Mouse (Mus musculus): ENCODE data around the gene D10Jhu81e. TPM values are rescaled to one million over a fixed set of nuclear protein-coding genes. Genes with fewer than 3 reads are reported as not detected.
"Not testable (repeated sequence)": the region's sequence is repeated elsewhere in the genome, so short reads cannot be mapped to it uniquely, and the experiment has no call there.

D10Jhu81e gene
- polyA plus RNA-seq, 1 experiment = 51.9 TPM

DNA sequence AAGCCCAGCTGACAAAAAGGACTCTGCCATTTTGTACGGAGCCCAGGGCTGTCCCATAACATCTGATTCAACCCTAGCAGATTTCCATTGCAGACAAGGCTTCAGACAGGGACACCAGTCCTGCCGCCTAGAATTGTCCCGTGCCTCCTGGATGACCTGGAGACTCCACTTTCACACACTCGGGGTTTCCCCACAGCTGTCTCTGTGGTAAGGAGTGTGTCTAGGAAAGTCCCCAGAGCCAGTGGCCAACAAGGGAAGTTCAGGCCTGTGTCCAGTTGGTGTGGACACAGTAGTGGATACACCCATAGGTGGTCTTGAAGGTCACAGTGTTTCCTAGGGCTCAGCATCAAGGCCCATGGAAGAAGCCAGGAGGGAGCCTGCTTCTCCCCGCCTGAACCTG lies 33.6 kb downstream of the D10Jhu81e start:
- no peak for DNase-seq (ENCODE audit: low read depth, low spot score)
- WGBS = 74% methylated on average over 5 of the region's 5 CpGs

DNA sequence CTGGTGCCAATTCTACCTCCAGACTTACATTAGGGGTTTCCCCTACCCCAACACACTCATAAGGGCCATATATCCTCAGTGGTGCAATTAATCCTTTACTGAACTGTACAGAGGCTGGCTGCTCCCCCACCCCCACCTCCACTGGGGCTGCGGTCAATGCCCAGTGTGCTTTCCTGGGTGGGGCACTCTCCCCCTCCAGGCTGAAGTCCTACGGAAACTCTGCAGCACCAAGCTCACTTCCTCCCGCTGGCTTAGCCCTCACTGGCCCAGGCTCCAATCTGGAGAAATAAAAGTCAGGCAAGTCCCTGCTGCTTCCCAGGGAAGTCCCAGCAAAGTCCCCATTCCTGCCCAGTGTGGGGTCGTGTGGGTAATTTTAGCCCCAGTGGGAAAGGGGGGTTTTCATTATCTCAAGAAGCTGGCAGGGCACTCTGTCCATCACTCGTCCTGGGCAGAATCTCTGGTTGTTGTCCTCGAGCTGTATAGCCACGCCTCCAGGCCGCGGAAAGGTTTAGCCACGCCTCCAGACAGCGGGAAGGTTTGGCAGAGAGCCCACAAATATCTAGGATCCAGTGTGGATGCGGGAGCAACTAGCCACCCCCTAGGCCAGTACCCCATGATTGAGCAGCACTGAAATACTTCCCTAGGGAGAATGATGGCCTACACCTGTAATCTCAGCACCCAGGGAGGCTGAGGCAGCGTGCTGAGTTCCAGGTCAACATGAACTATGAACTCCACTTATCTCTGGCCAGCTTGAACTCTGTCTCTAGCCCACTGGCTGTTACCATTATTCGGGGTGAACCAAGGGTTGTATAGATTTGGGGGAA lies 34.4 kb downstream of the D10Jhu81e start:
- DNase-seq (ENCODE audit: low read depth, low spot score) = no peak
- WGBS = 10% methylated on average over 14 of the region's 14 CpGs

DNA sequence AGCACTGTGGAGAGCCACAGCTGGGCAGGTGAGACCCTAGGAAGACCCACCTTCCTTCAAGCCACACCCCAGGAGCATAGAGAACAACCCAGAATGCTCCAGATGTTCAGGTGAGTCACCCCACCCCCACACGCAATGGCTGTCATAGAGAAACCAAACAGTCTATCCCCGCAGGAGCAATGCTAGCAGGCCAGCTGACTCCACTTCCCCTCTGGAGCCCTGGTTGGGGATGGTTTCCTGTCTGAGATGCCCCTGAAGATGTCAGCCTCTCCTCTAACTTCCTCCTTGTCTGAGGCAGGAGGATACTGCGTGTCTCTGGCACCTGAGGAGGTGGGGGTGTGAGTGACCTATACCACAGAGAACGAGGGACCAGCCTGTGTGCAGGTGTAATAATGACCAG lies 35.2 kb downstream of the D10Jhu81e start:
- no peak for DNase-seq (ENCODE audit: low read depth, low spot score)
- WGBS = 43% methylated on average over 4 of the region's 4 CpGs

DNA sequence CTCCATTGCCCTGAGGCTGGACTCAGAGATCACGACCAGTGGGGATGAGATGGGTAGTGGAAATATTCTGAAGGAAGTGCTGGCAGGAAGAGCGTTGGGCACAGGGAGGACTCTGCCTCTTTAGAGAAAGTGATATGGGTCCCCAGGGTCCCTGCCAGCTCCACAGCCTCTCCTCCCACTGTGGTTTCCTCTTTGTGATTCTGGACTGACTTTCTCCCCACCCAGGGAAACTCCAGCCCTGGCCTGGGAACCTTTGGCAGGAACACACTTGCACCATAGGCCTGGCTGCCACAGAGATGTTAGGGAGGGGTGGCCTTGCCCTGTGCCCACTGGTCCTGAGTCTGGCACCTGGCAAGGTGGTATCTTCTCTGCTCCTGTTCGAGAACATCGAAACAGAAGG lies 39.6 kb downstream of the D10Jhu81e start:
- 79% methylated on average over 4 of the region's 4 CpGs for WGBS
- DNase-seq (ENCODE audit: low read depth, low spot score) = no peak

DNA sequence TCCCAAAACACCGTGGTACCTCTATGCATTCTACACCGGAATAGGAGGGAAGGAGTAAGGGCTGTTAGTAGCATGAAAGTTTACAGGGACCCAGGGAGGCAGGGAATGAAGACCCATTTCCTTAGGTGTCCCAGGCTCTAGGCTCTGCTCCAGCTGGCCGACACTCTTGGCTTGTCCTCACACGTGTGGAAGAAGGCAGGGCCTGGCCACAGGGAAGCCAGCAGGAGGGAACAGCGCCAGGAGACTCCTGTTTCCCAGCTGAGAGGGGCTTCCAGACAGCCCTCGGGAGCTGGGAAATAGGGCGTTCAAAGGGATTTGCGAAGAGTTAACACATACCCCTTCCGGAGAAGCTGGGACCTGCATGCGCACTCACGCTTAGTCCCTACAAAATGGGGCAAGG lies 40.2 kb downstream of the D10Jhu81e start:
- WGBS = 68% methylated on average over 11 of the region's 11 CpGs

DNA sequence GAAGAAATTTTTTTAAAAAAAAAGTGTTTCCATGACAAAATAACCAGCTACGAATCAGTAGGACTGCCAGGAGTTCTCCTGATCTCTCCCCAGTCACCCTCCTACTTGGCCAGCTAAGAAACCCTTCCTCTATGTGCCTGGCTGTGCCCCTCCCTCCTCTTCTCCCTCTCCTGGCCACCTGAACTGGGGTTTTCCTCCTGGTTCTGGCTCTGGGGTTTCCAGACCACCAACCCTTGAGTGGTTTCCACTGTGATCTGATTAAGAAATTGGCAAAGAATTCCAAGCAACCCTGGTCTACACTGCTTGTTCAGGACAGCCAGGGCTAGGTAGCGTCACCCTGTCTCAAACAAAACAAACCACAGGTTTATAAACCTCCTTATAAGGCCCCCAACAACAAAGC lies 40.9 kb downstream of the D10Jhu81e start:
- DNase-seq (ENCODE audit: low read depth, low spot score) = no peak
- WGBS = 89% methylated on average over 2 of the region's 2 CpGs

More for the DNA sequence above, 40.2 kb downstream of the D10Jhu81e start:
- no peak for DNase-seq (ENCODE audit: low read depth, low spot score)

DNA sequence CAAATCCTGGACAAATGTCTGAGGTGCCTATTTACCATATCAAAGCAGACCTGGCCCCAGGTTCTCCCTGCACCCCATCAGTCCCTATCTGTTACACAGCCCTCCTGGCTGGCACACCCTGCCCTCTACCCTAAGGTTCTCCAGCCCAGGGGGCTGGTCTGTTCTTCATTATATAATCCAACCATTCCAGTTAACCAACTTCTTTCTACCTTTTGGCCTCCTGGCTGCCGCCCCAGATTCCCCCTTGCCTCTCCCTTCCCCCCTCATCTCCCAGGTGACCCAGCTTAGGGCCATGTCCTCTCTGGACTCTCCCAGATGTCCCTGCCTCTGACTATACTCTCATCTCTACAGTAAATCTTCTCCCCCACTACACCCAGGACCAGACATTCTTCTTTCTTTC lies 41.7 kb downstream of the D10Jhu81e start:
- DNase-seq (ENCODE audit: low read depth, low spot score) = no peak
- 80% methylated on average over 1 of the region's 1 CpGs for WGBS

DNA sequence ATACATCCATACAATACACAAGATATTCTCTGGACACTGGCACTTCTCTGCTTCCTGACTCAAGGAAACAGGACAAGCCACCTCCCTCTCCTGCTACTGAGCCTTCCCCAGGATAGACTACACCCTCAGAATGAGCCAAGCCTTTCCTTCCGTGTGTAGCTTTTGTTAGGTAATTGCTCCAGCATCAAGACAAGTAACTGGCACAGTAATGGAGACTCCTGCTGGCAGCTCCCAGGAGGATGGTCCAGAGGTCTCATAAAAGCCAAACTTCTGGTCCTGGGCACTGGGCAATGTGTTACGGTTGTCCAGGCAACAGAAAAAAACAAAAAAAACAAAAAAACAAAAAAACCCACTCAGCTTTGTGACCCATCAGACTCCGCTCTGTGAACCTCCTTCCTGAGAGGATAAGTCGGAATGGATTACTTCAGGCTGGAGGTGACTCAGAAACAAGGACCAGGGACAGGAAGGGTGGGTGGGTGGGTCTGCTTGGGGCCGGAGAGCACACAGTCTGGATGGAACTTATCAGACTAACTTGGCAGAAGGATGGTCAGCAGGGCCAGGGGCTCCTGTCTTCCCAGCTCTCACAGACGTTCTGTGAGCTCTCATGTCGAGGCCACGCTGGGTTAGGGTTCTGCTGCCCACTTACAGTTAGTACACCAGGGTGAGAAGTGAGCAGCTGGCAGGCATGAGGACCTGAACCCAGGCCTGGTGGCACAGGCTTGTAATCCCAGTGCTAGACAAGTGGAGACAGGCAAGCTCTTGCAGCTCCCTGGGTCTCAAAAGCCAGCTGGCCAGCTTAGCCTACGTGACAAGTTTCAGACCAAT lies 42.3 kb downstream of the D10Jhu81e start:
- 74% methylated on average over 9 of the region's 9 CpGs for WGBS
- no peak for DNase-seq (ENCODE audit: low read depth, low spot score)

DNA sequence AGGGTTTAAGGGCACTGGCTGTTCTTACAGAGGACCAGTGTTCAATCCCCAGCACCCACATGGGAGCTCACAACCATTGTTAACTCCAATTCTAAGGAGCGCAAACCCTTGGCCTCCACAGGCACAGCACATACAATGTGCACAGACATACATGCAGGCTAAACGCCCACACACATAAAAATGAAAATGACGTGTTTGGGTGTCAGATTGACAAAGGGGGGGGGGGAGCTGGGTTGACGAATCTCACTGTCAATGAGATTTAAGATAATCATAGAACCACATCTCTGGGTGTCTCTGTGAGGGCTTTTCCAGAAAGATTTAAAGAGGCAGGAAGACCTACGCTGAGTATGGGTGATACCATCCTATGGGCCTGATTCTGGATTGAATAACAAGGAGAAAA lies 43.3 kb downstream of the D10Jhu81e start:
- DNase-seq (ENCODE audit: low read depth, low spot score) = no peak
- 96% methylated on average over 5 of the region's 5 CpGs for WGBS

DNA sequence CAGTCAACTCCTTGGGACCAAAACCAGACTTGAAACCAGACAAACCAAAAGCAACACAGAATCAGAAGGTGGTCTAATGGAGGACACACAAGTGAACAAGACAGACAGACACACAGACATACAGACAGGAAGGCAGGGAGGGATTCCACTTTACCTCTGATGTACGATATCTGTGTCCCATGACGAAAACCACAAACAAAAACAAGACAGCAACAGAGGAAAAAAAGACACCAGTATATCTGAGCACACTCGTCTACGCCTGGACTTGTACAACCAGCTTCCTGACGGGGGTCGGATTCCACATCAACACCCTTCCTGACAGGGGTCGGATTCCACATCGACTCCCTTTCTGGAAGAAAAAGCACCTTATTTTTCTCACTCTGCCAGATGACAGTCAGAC lies 44.5 kb downstream of the D10Jhu81e start:
- WGBS = 83% methylated on average over 8 of the region's 8 CpGs
- not testable (repeated sequence) for DNase-seq (ENCODE audit: low read depth, low spot score)

DNA sequence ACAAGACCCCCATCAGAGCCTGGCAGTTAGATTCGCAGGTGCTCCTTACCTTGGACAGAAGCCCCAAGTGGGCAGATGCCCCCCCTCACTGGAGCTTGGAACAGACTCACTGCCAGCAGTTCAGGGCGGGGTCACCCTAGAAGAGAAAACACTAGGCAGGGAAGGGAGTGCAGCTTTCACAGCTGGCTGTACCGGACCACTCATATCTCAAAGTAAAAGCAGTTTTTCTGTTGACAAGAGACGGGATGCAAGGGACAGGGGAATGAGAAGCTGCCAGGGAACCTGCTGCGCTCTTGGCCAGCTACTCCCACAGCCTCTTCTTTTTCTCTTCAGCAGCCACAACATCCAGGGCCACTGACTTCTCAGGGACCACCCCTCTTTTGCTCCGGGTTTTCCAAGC lies 45.4 kb downstream of the D10Jhu81e start:
- 17% methylated on average over 6 of the region's 6 CpGs for WGBS
- DNase-seq (ENCODE audit: low read depth, low spot score) = not testable (repeated sequence)

DNA sequence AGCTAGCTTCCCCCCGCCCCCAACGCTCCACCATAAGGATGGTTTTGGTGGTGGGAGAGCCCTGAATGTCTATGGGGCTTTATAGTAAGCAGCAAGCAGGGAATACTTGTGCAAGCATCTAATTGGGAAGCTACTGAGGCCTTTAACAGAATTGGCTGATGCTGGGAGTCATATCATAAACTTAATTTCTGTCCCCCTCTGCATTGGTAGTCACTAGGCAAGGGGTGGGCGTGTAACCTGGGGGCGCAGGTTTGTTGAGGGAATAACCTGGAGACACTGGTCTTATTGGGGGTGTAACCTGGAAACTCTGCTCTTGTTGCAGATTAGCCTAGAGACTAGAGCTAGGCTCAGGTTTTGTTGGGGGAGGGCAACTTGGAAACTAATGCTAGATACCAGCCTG lies 50.2 kb downstream of the D10Jhu81e start:
- no peak for DNase-seq (ENCODE audit: low read depth, low spot score)
- WGBS = 92% methylated on average over 4 of the region's 4 CpGs

DNA sequence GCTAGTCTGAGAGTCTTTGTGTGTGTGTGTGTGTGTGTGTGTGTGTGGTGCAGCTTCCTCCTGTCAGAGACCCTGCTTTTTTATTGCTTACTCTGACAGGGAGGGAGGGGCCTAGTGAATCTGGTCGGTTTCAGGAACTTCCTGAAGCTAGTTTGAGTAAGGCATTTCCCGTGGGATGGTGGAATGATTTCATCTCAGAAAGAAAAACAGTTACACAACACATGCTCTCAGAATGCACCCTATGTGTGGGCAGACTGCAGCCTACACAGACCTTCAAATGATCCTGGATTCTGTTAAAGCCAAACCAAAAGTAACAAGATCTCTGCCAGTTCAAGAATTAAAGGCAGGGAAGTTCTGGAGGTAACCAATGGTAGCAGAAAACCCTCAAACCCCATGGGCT lies 54.4 kb downstream of the D10Jhu81e start:
- WGBS = 52% methylated on average over 2 of the region's 2 CpGs
- DNase-seq (ENCODE audit: low read depth, low spot score) = no peak

DNA sequence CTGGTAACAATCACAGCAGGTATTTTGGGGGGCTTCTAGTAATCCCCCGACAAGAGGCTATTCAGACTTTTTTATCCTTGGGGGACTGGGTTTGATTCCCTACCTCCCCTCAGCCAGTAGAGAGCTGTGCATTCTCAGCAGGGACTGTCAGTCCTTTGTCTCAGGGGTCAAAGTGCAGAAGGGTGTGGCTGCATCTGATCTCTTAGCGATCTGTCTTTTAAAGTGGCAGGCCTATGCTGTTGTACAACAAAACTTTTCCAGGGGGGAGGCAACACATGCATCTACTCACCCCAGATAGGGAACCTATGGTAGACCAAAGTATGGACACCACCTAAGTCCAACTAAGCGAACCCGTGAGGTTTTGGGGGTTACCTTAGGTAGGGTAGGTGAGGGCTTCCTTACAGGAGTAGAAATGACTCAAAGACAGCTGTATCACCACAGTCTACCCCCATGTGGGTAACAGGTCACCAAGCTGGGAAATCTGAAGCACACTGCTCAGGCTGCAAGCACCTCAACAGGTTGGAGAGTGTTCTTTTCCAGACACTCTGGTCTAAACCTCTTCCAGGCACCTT lies 55.0 kb downstream of the D10Jhu81e start:
- DNase-seq (ENCODE audit: low read depth, low spot score) = no peak
- 70% methylated on average over 4 of the region's 4 CpGs for WGBS

Other genes starting within 250 kb of the D10Jhu81e start
- 2.4 and 4.4 TPM in 2 replicates for gene Trpm2, start 199.2 kb downstream of the D10Jhu81e start, polyA plus RNA-seq (2012; rRNA removed)
- 10.4 and 13.1 TPM in 2 replicates for gene 1810043G02Rik, start 191.3 kb downstream of the D10Jhu81e start, polyA plus RNA-seq (2012; rRNA removed)
- gene Pfkl, start 159.7 kb downstream of the D10Jhu81e start, polyA plus RNA-seq (2012; rRNA removed) = 29.8 and 41.2 TPM in 2 replicates
- 0.73 and 1.1 TPM in 2 replicates for gene Dnmt3l, start 127.8 kb downstream of the D10Jhu81e start, polyA plus RNA-seq (2012; rRNA removed)
- 0.34 and 0.53 TPM in 2 replicates for gene Aire, start 126.2 kb downstream of the D10Jhu81e start, polyA plus RNA-seq (2012; rRNA removed)
- gene Icosl, start 100.5 kb downstream of the D10Jhu81e start, polyA plus RNA-seq (2012; rRNA removed) = 12.1 and 16.2 TPM in 2 replicates
- gene Pwp2, start 15.4 kb upstream of the D10Jhu81e start, polyA plus RNA-seq (2012; rRNA removed) = 7.9 and 9.2 TPM in 2 replicates
- 53.6 and 84.4 TPM in 2 replicates for gene Trappc10, start 74.9 kb upstream of the D10Jhu81e start, polyA plus RNA-seq (2012; rRNA removed)
- 51.9 and 113 TPM in 2 replicates for gene Agpat3, start 182.7 kb upstream of the D10Jhu81e start, polyA plus RNA-seq (2012; rRNA removed)
- gene Rrp1, start 243.3 kb upstream of the D10Jhu81e start, polyA plus RNA-seq (2012; rRNA removed) = 47.5 and 60.2 TPM in 2 replicates

Data from large intestine, adult 2 months (tissue).